Mouse (Mus musculus) thymus, adult 2 months (tissue): ENCODE results near the gene Cdh1.

Experiments used
- CTCF ChIP-seq: fragments of 200-500 bp; IDR thresholded peaks from 2 replicates; pipeline ENCODE4 v1.5.1; 2012; ENCODE audit warnings: mild to moderate bottlenecking, control low read depth, low read length, moderate library complexity, borderline replicate concordance; ENCODE audit not compliant: control insufficient read depth, poor library complexity, insufficient read depth; ENCODE audit errors: extremely low read depth
- POLR2A ChIP-seq: fragments of 200-500 bp; IDR thresholded peaks from 2 replicates; pipeline ENCODE4 v1.6.1; 2012; ENCODE audit warnings: mild to moderate bottlenecking, low read length, control low read depth, moderate library complexity; ENCODE audit not compliant: control insufficient read depth, poor library complexity, insufficient read depth; ENCODE audit errors: extremely low read depth

- TF ChIP-seq CTCF (no peak), POLR2A (no peak)
Observed at GRCm38 (mm10) chr8:106633361-106634158, 30.4 kb downstream of the Cdh1 start.
